Mouse (Mus musculus): Measurements from ENCODE around the gene Ikzf1. TPM values are rescaled to one million over a fixed set of nuclear protein-coding genes. Genes with fewer than 3 reads are reported as not detected.

Gene Ikzf1
- total and polyA plus RNA-seq, 2 experiments from 2014 or later: 0.91 to 4.0 TPM

DNA sequence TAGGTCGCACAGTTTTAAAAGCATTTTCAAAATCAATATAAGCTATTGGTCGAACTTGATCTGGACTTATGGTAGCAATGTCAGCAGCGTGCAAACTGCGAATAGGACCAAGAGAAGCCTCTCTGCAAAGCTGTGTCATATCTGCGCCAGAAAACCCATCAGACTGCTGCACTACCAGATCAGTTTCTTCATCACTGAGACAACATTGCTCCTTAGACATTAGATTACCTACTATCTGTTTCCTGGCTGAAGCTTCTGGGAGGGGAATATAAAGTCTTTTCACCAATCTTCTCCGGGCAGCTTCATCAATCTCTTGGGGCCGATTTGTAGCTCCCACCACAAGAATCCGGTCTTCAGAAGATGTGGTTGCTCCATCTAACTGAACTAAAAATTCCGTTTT lies 116.3 kb downstream of the Ikzf1 start:
- DNase-seq (ENCODE audit: low spot score) (no peak), ATAC-seq (no peak)
- H3K27me3 ChIP-seq (ENCODE audit: insufficient read depth, low read length): no peaks in the 10 kb centered on the region
- no peak for TF ChIP-seq CTCF (IDR thresholded peaks at IDR 0.05; ENCODE audit: low read depth)
- H3K9ac ChIP-seq (replicated peaks; ENCODE audit: low read length): no peak overlapping the region
- no peak overlapping the region for H3K27ac ChIP-seq
- no peaks in the 10 kb centered on the region for H3K9me3 ChIP-seq (ENCODE audit: low read length)
- H3K36me3 ChIP-seq (ENCODE audit: insufficient read depth, low read length): peaks cover 18% of the 10 kb centered on the region; the same call in 1 of the 2 replicates
- no peak overlapping the region for H3K4me2 ChIP-seq (ENCODE audit: low read depth, low read length)
- no peaks in the 10 kb centered on the region for H3K4me1 ChIP-seq (ENCODE audit: insufficient read depth, low read length)
- 96% methylated on average over 9 of the region's 9 CpGs for WGBS
- H3K4me3 ChIP-seq (ENCODE audit: low read length): no peak overlapping the region

DNA sequence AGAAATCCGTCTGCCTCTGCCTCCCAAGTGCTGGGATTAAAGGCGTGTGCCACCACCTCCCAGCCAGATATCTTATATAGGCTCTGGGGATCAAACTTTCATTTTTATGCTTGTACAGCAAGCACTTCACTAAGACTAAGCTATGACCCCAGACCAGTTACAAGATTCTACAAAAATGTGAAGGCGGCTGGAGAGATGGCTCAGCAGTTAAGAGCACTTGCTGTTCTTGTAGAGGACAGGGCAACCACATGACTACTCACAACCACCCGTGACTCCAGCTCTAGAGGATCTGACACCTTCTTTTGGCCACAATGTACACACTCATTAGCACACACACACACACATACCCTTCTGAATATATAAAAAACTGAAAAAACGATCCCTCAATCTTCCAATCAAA lies 119.6 kb downstream of the Ikzf1 start:
- no peak overlapping the region for H3K27ac ChIP-seq
- DNase-seq (ENCODE audit: low spot score) (no peak), ATAC-seq (no peak)
- peaks cover 18% of the 10 kb centered on the region; the same call in 1 of the 2 replicates for H3K36me3 ChIP-seq (ENCODE audit: insufficient read depth, low read length)
- H3K4me2 ChIP-seq (ENCODE audit: low read depth, low read length): no peak overlapping the region
- 89% methylated on average over 5 of the region's 5 CpGs for WGBS
- TF ChIP-seq CTCF (IDR thresholded peaks at IDR 0.05; ENCODE audit: low read depth): no peak
- no peak overlapping the region for H3K9ac ChIP-seq (replicated peaks; ENCODE audit: low read length)
- H3K4me3 ChIP-seq (ENCODE audit: low read length): no peak overlapping the region
- H3K9me3 ChIP-seq (ENCODE audit: low read length): no peaks in the 10 kb centered on the region
- H3K27me3 ChIP-seq (ENCODE audit: insufficient read depth, low read length): no peaks in the 10 kb centered on the region
- H3K4me1 ChIP-seq (ENCODE audit: insufficient read depth, low read length): no peaks in the 10 kb centered on the region

DNA sequence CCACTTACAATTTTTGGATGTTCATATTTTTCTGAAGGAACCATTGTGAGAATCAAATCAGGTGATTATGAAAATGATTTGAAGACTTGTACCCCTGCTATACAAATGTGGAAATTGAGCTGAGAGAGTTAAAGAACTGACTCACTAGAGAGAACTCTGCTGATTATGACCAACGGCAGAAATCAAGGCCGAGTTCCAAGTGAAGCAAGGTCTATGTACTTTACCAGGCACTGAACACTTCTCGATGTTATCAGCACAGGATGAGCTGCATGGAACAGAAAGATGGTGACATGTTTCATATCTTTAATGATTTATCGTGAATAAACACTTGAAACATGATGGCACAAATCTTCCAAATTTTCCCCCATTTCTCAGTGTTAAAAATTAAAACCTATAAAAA lies 121.1 kb downstream of the Ikzf1 start:
- Histone ChIP-seq H3K27ac (no peak overlapping the region), H3K36me3 (ENCODE audit: insufficient read depth, low read length) (peaks cover 18% of the 10 kb centered on the region; the same call in 1 of the 2 replicates), H3K4me3 (ENCODE audit: low read length) (no peak overlapping the region), H3K4me1 (ENCODE audit: insufficient read depth, low read length) (no peaks in the 10 kb centered on the region), H3K27me3 (ENCODE audit: insufficient read depth, low read length) (no peaks in the 10 kb centered on the region), H3K9me3 (ENCODE audit: low read length) (no peaks in the 10 kb centered on the region), H3K9ac (replicated peaks; ENCODE audit: low read length) (no peak overlapping the region), H3K4me2 (ENCODE audit: low read depth, low read length) (no peak overlapping the region)
- no peak for TF ChIP-seq CTCF (IDR thresholded peaks at IDR 0.05; ENCODE audit: low read depth)
- no peak for DNase-seq (ENCODE audit: low spot score)
- ATAC-seq: no peak
- WGBS: 94% methylated on average over 4 of the region's 4 CpGs

DNA sequence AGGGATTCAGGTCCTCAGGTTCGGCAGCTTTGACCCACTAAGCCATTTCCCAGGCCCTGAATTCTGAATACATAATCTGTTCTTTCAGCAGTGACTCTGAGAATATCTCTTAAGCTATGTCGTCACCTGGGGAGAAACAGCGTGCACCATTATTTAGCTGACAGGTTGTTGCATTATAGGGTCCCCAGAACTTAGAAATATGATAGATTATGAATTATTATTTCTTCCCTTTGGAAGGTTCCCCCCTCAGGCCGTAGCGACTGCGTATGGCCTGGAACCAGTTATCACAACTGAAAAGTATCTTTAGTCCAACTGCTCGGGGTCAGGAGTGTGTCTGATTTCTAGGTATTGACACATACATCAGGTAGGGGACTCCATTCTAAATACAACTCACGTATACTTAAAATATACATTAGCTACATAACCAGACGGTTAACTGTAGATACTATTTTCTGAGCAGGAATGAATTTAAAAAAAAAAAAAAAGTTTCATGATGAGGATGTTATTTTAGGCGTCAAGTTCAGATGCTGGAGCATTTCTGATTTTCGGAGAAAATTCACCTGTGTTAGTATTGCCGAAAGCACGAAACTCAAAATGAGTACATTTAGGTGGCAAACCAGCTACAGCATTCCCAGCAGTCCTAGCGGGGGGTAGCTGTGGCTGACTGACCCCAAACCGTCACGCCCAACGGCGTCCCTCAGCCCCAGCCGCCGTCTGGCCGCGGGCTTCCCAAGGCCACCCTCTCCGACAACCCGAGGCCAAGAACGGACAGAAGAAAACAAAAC lies 123.4 kb downstream of the Ikzf1 start:
- H3K27me3 ChIP-seq (ENCODE audit: insufficient read depth, low read length): no peaks in the 10 kb centered on the region
- H3K9ac ChIP-seq (replicated peaks; ENCODE audit: low read length): peak overlapping the region; percentile 74; the same call in 1 of the 2 replicates
- DNase-seq (ENCODE audit: low spot score) (no peak), ATAC-seq (no peak)
- 9% methylated on average over 25 of the region's 25 CpGs for WGBS
- TF ChIP-seq CTCF (IDR thresholded peaks at IDR 0.05; ENCODE audit: low read depth): no peak
- H3K9me3 ChIP-seq (ENCODE audit: low read length): no peaks in the 10 kb centered on the region
- peak overlapping the region; percentile 50 for H3K4me3 ChIP-seq (ENCODE audit: low read length)
- H3K27ac ChIP-seq: peak overlapping the region; percentile 90; the same call in 1 of the 2 replicates
- H3K4me2 ChIP-seq (ENCODE audit: low read depth, low read length): peak overlapping the region; percentile 78
- no peaks in the 10 kb centered on the region for H3K36me3 ChIP-seq (ENCODE audit: insufficient read depth, low read length)
- H3K4me1 ChIP-seq (ENCODE audit: insufficient read depth, low read length): no peaks in the 10 kb centered on the region

DNA sequence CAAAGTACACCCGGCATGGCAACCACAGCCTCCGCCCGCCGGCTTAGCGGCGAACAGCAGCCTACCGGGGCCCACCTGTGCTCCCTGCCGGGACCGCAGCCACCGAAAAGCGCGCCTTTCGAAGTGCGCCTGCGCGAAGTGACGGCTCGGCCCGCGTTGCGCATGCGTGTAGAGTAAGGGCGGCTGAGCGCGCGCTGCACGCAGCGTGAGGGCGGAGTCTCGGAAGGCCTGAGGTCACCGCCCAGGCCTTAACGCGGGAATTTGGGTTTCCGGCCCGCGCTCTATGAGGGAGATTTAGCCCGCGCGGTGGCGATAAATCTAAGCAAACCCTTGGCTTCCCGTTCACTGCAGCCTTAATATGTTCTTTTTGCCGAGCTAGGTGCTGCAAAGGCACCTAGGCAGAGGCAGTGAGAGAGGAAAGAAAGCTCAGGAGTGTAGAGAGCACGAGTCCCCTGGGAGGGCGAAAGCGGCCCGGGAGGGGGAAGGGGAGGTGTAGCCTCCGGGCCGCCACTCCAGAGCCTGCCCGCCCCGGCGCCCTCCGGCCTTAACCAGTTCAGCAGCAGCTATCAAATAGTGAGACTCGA lies 124.1 kb downstream of the Ikzf1 start, which contains the start of gene Fignl1:
Gene Fignl1 (minus strand): TSS at position 143 of the 584 bp plus-strand sequence.
- WGBS: 3% methylated on average over 53 of the region's 53 CpGs

DNA sequence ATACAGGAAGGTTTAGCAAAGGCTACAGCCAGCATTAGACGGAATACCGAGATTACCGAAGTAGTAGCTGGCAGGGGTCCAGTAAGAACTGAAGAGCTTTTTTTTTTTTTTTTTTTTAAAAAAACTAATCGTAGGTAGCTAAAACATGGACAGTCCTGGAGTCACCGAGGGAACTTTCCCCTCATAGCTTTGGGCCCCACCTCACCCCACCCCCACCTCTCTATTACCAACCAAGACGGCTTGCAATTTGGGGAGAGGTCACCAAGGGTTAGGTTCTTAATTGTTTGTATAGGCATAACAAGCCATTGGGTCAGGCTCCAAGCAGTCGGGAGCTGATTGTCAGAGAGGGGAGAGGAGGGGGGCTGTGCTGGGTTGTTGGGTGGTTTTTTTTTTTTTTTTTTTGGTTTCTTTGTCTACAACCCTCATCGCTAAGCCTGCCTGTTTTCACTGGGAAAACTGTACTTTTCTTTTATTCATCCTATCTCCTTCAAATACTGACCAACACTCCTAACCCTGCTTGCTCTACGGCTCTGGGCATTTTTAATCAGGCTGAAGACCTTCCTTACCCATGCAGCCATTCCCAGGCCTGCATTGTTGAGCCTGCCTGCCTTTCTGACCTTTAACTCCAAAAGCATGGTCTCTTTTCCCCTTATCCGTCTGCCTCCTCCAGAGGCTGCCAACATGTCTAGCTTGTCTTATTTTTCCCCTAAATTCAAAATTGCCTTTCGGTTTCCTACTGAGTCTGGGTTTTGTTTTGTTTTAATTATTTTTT lies 124.8 kb downstream of the Ikzf1 start:
- no peak for DNase-seq (ENCODE audit: low spot score)
- TF ChIP-seq CTCF (IDR thresholded peaks at IDR 0.05; ENCODE audit: low read depth): no peak
- H3K4me3 ChIP-seq (ENCODE audit: low read length): peak overlapping the region; percentile 50
- H3K9me3 ChIP-seq (ENCODE audit: low read length): no peaks in the 10 kb centered on the region
- no peaks in the 10 kb centered on the region for H3K27me3 ChIP-seq (ENCODE audit: insufficient read depth, low read length)
- peak overlapping the region; percentile 90 for H3K27ac ChIP-seq
- H3K36me3 ChIP-seq (ENCODE audit: insufficient read depth, low read length): no peaks in the 10 kb centered on the region
- no peaks in the 10 kb centered on the region for H3K4me1 ChIP-seq (ENCODE audit: insufficient read depth, low read length)
- H3K4me2 ChIP-seq (ENCODE audit: low read depth, low read length): peak overlapping the region; percentile 78
- 7% methylated on average over 11 of the region's 11 CpGs for WGBS
- ATAC-seq: peak; percentile 46
- H3K9ac ChIP-seq (replicated peaks; ENCODE audit: low read length): peak overlapping the region; percentile 74

More for the DNA sequence above, 124.1 kb downstream of the Ikzf1 start, which contains the start of gene Fignl1:
- DNase-seq (ENCODE audit: low spot score) (peak; percentile 98), ATAC-seq (peak; percentile 98)
- Histone ChIP-seq H3K9ac (replicated peaks; ENCODE audit: low read length) (peak within 1 kb of the TSS; percentile 74), H3K4me1 (ENCODE audit: insufficient read depth, low read length) (no peaks in the 10 kb centered on the region), H3K27ac (peak within 1 kb of the TSS; percentile 90), H3K4me3 (ENCODE audit: low read length) (peak within 1 kb of the TSS; percentile 50), H3K4me2 (ENCODE audit: low read depth, low read length) (peak within 1 kb of the TSS; percentile 78), H3K36me3 (ENCODE audit: insufficient read depth, low read length) (no peaks in the 10 kb centered on the region), H3K27me3 (ENCODE audit: insufficient read depth, low read length) (no peaks in the 10 kb centered on the region), H3K9me3 (ENCODE audit: low read length) (no peaks in the 10 kb centered on the region)
- TF ChIP-seq CTCF (IDR thresholded peaks at IDR 0.05; ENCODE audit: low read depth): peak; percentile 45

Data from hindbrain, postnatal 0 days (tissue).